Mouse (Mus musculus) thymus, postnatal 14 days (tissue): ENCODE measurements around the gene D630045J12Rik.
A peak's percentile ranks its signal among the peaks of the same experiment; 100 is the strongest.

Source experiments
- DNase-seq: peaks from one replicate; pipeline ENCODE4 v3.0.0; 2021

D630045J12Rik gene

DNA sequence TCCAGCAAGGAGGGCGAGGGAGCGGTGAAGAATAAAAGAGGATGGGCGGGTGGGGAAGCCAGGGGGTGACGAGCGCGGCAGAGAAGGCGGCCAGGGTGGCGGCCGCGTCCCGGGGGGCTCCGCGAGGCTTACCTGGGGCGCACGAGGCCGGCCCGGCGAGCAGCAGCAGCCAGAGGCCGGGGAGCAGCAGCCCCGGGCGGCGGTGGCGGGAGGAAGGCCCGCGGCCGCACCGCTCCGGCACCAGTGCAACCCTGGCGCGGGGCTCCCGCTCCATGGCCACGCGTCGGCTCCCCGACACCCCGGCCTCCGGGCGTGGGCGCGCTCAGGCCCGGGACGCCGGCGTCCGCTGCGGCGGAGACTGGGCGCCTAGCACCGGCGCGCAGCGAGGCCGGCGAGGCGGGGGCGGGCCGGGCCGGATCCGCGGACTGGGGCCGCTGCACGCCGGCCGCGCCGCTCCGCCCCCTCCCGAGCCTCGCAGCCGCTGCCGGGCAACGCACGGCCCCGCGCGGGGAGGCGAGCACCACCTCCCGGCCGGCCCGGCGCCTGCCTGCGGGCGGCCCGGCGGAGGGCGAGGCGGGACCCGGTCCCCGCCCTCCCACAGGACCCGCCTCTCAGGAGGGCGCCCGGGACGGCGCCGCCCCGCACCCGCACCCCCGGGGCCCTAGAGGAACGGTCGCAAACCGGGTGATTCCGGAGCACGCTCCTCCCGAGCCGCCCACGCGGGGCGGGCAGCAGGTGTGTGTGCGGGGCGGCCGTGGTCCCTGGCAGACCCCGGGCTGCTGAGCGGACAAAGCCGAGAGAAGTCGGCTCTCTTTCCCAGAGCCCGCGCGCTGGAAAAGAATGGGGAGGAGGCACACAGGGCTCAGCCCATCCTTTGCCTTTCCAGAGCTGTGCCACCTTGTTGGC is at the start of gene D630045J12Rik:
Gene D630045J12Rik, minus strand, starts transcription at position 274 of the 906 bp plus-strand sequence.
- peak; percentile 72 for DNase-seq

DNA sequence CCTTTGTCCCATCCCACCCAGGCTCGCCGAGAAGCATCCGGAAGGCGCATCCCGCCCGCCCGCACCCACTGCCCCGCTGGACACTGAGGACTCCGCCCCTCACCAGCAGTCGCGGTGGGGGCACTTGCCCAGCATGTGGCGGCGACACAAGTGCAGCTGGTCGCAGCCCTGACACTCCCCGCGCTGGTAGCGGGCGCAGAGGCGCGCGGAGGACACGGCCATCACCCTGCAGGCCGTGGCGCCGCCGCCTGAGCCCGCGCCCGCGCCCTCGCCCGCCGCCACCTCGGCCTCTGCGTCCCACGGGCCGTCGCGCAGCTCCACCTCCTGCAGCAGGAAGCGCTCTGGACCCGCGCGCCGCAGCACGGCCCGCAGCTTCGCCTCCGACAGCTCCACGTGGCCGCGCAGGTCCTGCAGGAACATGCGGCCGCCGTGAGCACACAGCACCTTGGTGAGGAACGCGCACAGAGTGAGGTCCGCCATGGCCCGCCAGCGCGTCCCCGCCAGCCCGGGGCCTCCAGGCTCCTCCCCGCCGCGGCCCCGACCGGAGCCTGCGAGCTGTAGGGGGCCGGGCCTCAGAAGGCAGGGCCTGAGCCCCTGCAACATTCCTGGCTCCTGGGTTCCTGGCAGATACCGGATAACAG is 45.1 kb upstream of the D630045J12Rik start, which contains the start of gene Zc3hav1l:
Gene Zc3hav1l, minus strand, starts transcription at position 499 of the 641 bp plus-strand sequence.
- peak; percentile 70 for DNase-seq

DNA sequence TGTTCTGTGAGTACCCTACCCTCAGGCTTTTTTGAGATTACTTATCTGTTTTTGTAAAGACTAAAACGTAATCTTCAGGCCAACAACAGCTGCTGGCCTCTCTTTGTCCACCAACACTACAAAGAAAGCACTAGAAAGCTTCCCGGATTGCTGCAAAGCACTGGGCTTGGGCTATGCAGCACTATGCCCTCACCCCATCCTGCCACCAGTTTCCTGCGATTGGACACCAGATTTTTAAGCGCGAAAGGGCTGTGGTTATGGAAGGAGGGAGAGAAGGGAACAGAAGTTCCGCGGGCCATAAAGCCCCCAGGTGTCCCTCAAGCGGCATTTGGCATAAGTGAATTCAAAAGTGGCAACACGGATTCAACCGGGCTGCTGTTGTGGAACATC is 44.4 kb upstream of the D630045J12Rik start:
- peak; percentile 13 for DNase-seq

DNA sequence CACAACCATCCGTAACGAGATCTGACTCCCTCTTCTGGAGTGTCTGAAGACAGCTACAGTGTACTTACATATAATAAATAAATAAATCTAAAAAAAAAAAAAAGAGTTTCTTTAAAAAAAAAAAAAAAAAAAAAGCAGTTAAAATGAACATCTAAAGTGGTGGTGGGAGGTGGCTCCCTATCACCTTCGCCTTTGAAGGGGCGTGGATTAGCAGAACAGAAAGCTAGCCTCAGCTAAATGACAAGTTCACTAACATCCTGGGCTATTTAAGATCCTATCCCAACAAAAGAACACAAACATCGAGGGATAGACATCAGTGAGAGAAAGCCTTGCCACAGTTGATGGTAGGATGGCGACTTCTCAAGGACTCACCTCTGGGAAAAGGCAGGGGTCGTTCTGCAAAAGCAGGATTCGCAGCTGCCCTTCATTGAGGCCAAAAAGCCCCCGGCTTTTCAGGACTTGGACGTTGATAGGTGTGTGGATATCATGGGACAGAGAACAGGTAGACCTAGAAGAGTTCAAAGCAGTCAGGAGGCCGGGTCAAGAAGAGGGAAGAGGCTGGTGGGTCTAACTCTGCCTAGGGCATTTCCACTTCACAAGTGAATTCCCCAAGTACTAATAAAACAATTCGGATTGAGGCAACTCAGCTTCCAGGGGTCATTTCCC is 43.9 kb upstream of the D630045J12Rik start:
- no peak for DNase-seq

DNA sequence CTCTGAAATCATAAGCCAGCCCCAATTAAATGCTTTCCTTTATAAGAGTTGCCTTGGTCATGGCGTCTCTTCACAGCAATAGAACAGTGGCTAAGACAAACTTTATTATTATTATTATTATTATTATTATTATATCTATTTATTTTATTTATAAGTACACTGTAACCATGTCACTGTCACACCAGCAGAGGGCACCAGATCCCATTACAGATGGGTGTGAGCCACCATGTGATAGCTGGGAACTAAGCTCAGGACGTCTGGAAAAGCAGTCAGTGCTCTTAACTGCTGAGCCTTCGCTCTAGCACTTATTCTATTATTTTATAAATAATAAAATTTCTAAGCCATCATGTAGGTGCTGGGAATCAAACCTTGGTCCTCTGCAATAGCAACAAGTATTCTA is 39.9 kb upstream of the D630045J12Rik start:
- no peak for DNase-seq

DNA sequence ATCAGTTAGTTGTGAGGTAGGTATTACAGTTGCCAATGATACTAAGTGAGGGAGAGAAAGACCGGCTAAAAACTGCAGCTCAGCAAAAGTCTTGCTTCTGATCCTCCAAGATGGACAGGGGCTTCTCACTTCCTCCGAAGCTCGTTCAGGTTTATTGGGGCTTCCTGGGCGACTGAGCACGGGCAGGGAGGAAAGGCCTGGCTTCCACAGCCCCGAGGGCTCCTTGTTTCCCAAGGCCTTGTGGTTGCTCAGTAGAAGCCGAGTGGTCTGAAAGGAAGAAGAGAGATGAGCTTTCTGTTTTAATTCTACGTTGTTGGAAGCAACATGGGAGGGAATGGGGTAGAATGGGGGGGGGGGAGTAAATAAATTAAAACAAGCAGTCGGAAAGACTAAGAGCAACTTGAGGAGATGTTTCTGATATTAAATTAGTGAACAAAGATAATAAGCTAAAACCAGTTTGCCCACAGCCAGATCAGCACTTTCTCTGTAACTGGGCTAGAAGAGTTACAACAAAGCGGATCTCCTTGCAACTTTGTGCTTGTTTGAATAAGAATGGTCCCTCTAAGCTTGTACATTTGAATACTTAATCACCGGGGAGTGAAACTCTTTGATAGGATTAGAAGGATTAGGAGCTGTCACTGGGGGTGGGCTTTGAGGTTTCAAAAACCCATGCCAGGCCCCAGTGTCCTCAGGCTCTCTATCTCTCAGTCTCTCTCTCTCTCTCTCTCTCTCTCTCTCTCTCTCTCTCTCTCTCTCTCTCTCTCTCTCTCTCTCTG is 39.2 kb upstream of the D630045J12Rik start:
- no peak for DNase-seq

DNA sequence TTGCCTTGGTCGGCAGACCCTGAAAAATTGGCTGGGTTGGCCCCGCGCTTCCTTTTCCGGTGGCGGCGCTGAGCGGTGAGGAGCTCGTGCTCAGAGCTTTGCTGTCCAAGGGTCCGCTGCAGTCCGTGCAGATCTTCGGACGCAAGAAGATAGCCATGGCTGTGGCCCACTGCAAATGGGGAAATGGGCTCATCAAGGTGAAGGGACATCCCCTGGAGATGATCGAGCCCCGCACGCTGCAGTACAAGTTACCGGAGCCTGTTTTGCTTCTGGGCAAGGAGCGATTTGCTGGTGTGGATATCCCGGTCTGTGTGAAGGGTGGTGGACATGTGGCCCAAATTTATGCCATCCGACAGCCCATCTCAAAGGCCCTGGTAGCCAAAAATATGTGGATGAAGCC is 30.6 kb upstream of the D630045J12Rik start:
- no peak for DNase-seq

DNA sequence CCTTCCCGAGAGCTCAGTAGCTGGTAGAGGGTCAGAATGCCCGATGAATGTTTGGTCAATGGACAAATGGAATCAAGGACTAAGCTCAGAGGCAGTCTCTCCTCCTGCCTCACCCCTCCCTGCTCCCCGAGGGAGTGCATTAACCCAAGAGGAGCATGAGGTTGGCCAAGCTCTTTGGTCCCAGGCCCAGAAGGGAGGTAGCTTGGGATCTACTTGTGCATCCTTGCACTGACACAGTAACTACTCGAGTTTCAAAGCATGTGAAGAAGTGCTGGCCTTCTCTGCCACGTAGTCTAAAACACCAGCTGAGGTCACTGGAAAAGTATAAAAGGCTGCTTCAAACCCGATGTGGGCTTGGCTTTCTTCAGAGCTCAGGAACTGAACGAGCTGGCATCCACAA is 10.7 kb upstream of the D630045J12Rik start:
- no peak for DNase-seq

DNA sequence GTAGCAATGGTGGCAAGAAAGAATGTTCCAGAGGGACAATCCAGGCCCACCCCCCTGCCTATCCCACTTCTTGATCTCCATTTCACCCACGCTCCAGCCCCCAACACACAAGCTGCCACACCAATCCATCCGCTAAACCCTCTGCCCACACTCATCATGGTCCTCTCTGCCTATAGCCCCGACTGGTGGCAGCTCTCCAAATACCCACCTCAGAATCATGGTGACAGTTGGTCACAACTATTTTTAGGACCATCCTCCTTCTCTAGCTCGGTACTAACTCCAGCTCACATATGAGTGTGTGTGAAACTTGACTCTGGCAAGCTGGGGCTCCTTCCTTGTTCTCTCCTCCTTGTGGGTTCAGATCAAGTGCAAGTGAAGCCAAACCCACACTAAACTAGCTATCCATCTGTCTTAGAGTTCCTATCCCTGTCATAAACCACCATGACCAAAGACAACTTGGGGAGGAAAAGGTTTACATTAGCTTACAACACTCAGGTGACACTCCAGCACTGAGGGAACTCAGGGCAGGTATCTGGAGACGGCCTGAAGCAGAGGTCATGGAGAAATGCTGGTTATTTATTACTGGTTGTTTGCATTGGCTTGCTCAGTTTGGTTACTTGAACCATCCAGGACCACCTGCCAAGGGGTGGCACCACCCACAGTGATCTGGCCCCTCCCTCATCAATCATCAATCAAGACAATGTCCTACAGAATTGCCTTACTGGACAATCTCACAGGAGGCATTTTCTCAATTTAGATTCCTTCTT is 9.8 kb upstream of the D630045J12Rik start:
- DNase-seq: no peak

DNA sequence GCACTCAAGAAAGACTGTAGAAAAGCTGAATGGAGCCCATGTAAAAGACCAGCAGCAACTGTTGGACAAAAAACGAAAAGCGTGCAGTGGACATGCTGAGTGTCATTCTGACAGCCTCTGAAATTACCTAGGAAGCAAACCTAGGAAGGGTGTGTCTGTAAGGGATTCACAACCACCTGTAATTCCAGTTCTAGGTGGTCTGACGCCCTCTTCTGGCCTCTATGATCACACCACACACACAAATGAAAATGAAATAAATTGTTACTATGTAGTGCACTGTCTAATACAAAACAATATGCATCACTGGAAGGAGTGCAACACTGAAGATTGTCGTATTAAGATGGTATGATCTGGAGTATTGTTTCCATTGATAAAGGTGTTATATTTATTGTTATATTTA is 8.1 kb upstream of the D630045J12Rik start:
- DNase-seq: no peak

DNA sequence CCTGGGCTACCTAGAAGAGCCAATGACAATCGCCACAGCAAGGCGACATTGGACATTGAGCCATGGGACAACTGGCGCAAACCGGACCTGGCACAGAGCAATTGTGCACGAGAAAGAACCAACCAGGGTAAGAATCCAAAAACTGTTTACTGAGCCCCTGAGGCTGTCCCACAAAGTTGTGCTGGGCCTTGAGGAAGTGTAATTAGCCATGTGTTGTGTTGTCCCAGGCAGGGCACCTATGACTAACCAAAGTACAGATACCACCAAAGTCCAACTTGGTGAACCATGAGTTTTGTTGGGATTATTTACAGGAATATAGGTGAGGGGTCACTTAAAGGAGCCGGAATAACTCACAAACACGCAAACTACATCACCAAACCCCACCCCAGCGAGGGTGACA is 3.7 kb upstream of the D630045J12Rik start:
- DNase-seq: no peak

DNA sequence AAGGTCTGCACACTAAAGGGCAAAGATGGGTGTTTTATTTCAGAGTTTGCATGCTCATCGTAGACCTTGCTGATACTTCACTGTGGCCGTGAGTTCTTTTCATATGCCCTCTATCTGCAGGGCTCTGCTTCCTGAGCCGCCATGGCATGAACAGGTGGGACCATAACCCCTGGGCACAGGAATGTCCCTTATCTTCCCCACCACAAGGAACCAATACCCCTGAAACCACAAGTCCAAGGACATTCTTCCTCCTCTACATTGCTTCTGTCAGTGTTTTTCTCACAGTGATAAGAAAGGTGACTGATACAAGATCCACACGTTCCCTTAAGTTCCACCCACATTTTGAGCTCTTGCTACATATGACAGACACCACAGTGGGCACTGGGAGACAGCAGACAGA is 3.0 kb upstream of the D630045J12Rik start:
- no peak for DNase-seq

DNA sequence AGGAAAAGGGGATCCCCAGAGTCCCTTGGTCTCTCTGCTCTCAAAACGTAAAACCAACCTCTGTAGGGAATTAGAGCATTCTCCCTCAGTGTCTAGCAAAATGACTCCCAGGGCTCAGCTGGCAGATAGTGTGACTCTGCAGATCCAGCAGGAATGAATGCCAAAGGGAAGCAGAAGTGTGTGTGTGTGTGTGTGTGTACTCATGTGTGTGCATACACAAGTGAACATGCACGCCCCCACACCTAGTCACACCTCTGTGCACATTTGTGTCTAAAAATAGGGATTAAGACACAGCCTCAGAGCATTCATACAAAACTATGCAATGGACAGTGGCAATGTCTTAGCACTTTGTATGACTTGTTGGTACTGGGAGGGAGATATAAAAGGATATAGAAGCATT is 2.0 kb upstream of the D630045J12Rik start:
- no peak for DNase-seq

DNA sequence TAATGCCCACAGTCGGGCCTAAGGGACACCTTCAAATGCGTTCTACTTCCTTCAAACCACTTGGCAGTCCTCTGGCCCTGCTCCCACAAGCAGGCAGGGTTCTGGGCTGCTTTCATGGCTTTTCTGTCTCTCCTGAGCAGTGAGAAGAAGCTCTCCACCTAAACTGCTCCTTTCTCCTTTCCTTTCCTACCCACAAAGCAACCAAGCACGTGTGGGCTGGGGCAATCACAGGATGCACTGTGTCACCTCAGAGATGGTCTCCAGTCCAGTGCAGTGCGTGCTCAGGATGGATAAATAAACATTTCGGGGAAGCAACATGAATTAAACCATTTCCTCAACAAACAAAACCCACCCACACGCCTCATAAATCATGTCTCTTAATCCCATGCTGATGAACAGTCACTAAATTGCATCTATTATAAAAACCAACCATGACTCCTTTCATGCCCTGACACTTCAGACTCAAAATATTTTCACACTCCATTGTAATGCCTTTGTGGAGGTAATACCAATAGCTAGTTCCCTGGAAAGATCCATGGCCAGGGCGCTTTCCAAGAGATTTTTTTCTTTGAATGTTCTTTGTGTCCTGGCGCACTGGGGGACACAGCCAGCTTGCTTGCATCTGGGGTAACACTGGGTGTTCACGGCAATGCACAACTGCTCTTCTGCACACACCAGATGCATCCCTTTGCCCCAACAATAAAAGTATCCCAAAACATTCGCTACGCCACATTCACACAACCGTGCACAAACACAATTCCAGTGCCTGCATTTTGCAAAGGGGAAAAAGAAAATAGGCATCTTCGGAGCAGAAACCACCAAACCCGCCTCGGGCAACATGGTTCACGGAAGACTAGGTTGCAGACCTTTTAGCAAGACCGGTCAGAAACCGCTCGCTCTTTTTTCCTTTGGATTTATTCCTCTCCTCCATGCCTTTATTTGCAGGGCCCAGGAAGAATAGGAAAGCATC is 758 bp downstream of the D630045J12Rik start:
- DNase-seq: no peak

DNA sequence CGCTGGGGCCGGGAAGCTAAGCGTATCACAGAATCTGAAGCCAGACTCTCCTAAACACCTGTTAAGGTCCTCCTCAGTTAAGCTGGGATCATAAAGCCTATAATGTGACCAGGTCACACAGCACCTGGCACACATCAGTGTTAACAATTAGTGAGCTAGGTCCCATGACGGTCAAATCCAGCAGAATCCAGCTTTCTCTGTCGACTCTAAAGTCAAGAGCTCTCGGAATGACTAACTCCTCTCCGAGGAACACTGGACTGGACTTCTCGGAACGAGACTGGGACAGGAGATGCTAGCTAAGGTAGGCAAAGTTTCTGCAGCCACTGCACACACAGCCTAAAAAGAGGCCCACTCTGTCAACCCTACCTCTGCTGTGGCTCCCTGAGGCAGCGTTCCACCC is 1.7 kb downstream of the D630045J12Rik start:
- DNase-seq: no peak

DNA sequence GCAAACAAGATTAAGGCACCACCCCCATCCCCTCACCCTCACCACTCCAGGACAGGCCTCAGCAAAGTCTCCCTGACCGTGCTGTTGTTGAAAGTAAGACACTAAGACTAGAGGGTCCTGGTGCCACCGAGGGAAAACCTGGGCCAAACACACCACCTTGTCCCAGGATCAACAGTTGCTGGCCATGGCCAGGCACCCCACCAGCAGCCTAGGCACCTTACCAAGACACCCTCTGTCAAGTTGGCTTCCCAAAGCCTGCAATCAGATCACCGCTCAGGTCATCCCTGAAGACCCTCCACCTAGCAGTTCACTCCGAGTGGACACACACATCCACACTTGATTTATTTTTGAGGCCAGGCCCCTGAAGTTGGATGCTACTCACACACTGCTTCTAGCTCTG is 2.3 kb downstream of the D630045J12Rik start:
- DNase-seq: no peak

DNA sequence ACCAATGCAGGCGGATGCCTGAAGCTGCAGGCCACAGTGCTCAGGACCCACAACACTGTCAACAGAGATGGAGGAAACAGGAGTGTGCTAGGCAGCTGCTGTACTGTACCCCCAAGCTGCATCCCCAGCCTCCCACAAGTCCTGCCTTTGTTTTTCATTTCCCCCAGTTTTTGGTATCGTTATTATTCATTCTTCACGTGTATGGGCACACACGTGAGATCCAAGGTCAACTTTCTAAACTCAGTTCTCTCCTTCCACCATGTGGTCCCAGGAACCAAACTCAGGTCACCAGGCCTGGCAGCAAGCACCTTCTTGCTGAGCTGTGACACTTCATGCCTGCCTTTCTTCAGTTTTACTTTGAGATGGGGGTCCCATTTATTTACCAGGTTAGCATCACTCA is 6.4 kb downstream of the D630045J12Rik start:
- no peak for DNase-seq

DNA sequence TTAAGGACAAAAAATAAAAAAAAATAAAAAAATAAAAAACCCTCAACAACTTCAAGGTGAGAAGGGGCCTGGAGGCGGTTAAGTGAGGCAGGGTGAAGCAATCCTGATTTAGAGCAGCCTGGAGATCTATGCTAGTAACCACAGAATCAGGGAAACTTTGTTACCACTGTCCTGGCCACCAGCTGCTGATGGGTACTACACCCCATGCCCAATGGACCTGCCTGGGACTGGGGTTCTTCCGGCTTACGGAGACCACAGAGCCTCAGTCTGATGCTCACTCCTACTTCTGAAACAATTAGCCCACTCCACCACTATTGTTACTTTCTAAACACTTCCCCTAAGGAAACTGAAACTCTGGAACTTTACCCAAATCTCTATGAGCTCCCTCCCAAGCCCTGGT is 9.0 kb downstream of the D630045J12Rik start:
- no peak for DNase-seq

DNA sequence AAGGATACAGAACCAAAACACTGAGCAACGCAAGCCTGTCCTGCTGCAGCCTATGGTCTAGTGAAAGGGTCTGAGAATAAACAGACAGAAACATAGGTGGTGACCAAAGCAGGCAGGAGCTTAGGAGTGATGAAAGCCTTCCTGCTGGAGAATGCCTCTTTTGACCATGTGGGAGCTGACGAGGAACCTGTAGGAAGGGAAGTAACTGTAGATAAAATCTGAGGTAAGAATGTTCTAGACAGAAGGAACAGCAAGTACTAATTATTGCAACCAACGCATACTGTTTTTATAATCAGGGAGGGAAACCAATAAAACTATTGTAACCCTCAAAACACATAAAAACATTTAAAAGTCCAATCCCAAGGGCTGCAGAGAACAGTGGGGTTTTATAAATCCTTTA is 9.6 kb downstream of the D630045J12Rik start:
- DNase-seq: no peak

DNA sequence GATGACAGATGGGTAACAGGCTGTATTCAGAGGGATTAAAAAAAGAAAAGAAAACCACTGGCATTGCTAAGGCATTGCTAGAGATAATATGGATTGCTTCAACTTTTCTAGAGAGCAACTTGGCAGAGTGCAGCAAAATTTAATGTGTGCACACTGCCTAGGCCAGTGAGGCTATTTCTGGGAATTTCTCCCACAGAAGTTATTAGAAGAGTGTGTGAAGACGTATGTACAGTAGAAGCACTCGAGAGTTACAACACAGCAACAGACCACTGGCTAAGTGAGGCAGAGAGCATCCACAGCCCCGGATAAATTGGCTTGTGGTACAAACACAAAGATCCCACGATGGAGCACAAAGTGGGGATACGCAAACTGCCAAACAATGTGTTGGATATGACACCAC is 11.0 kb downstream of the D630045J12Rik start:
- DNase-seq: no peak

DNA sequence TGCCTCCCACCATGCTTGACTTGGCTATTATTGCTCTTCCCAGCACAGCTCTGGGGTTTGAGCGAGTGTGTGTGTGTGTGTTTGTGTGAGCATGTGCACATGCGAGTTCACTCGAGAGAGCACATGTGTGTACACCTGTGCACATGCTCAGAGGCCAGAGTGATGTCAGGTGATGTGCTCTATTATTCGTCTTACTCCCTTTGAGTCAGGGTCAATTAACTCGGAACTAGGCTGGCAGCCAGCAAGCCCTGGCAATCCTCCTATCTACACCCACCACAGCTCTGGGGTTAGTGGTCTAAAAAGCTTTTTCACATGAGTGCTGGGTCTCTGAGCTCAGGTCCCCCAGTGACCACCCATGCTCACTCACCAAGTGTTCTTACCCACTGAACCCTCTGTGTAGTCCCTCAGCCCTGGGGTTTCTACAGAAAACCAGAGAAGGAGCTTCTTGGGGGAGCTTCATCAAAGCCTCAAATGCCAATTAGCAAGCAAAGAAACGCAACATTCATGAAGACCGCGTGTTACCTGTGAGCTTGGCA is 11.4 kb downstream of the D630045J12Rik start:
- DNase-seq: no peak
